Mouse (Mus musculus): ENCODE data around the gene Fignl1. TPM values are rescaled to one million over a fixed set of nuclear protein-coding genes. Genes with fewer than 3 reads are reported as not detected.
A peak's percentile ranks its signal among the peaks of the same experiment; 100 is the strongest.

Fignl1 gene
- polyA plus RNA-seq, 1 experiment from 2014 or later = 76.7 TPM

GRCm38 (mm10) chr11:11845044-11845443 is 36.3 kb upstream of the Fignl1 start:
- H3K4me3 ChIP-seq = no peak overlapping the region
- H3K27ac ChIP-seq (ENCODE audit: poor library complexity, severe bottlenecking) = peak overlapping the region; percentile 48
- no peaks in the 10 kb centered on the region for H3K9me3 ChIP-seq (replicated peaks)
- ATAC-seq (ENCODE audit: insufficient number of reproducible peaks, low FRiP score) = no peak
- no peaks in the 10 kb centered on the region for H3K36me3 ChIP-seq
- H3K27me3 ChIP-seq (replicated peaks) = no peaks in the 10 kb centered on the region
- H3K9ac ChIP-seq = peak overlapping the region; percentile 2; the same call in 1 of the 2 replicates
- H3K4me1 ChIP-seq (replicated peaks) = peaks cover 55% of the 10 kb centered on the region
- WGBS = 75% methylated on average over 8 of the region's 8 CpGs
- no peak overlapping the region for H3K4me2 ChIP-seq

GRCm38 (mm10) chr11:11844367-11844971 is 35.7 kb upstream of the Fignl1 start:
- 45% methylated on average over 13 of the region's 13 CpGs for WGBS
- Histone ChIP-seq H3K4me2 (no peak overlapping the region), H3K9ac (peak overlapping the region; percentile 2; the same call in 1 of the 2 replicates), H3K27ac (ENCODE audit: poor library complexity, severe bottlenecking) (peak overlapping the region; percentile 48), H3K4me3 (no peak overlapping the region), H3K9me3 (replicated peaks) (no peaks in the 10 kb centered on the region), H3K36me3 (no peaks in the 10 kb centered on the region), H3K27me3 (replicated peaks) (no peaks in the 10 kb centered on the region), H3K4me1 (replicated peaks) (peaks cover 57% of the 10 kb centered on the region)
- ATAC-seq (ENCODE audit: insufficient number of reproducible peaks, low FRiP score) = peak; percentile 63

GRCm38 (mm10) chr11:11841590-11841989 is 32.8 kb upstream of the Fignl1 start:
- Histone ChIP-seq H3K36me3 (no peaks in the 10 kb centered on the region), H3K27ac (ENCODE audit: poor library complexity, severe bottlenecking) (peak overlapping the region; percentile 57), H3K9ac (no peak overlapping the region), H3K4me1 (replicated peaks) (peaks cover 69% of the 10 kb centered on the region), H3K4me2 (no peak overlapping the region), H3K9me3 (replicated peaks) (no peaks in the 10 kb centered on the region), H3K27me3 (replicated peaks) (no peaks in the 10 kb centered on the region), H3K4me3 (no peak overlapping the region)
- 9% methylated on average over 4 of the region's 4 CpGs for WGBS
- ATAC-seq (ENCODE audit: insufficient number of reproducible peaks, low FRiP score) = no peak

- H3K36me3 ChIP-seq = no peaks in the 10 kb centered on the region
- no peak for ATAC-seq (ENCODE audit: insufficient number of reproducible peaks, low FRiP score)
- 31% methylated on average over 2 of the region's 2 CpGs for WGBS
- no peak overlapping the region for H3K9ac ChIP-seq
- H3K4me2 ChIP-seq = no peak overlapping the region
- H3K27ac ChIP-seq (ENCODE audit: poor library complexity, severe bottlenecking) = peak overlapping the region; percentile 57
- H3K4me1 ChIP-seq (replicated peaks) = peaks cover 76% of the 10 kb centered on the region
- H3K4me3 ChIP-seq = no peak overlapping the region
- no peaks in the 10 kb centered on the region for H3K27me3 ChIP-seq (replicated peaks)
- no peaks in the 10 kb centered on the region for H3K9me3 ChIP-seq (replicated peaks)
These were observed 32.0 kb upstream of the Fignl1 start for GRCm38 (mm10) chr11:11840746-11841145.

GRCm38 (mm10) chr11:11839874-11840273 is 31.1 kb upstream of the Fignl1 start:
- Histone ChIP-seq H3K4me2 (no peak overlapping the region), H3K9ac (no peak overlapping the region), H3K36me3 (no peaks in the 10 kb centered on the region), H3K27me3 (replicated peaks) (no peaks in the 10 kb centered on the region), H3K4me3 (no peak overlapping the region), H3K27ac (ENCODE audit: poor library complexity, severe bottlenecking) (peak overlapping the region; percentile 70), H3K9me3 (replicated peaks) (no peaks in the 10 kb centered on the region), H3K4me1 (replicated peaks) (peaks cover 77% of the 10 kb centered on the region)
- WGBS = 50% methylated on average over 7 of the region's 7 CpGs
- ATAC-seq (ENCODE audit: insufficient number of reproducible peaks, low FRiP score) = no peak

- H3K4me3 ChIP-seq = no peak overlapping the region
- H3K4me1 ChIP-seq (replicated peaks) = peaks cover 78% of the 10 kb centered on the region
- no peak for ATAC-seq (ENCODE audit: insufficient number of reproducible peaks, low FRiP score)
- H3K9me3 ChIP-seq (replicated peaks) = no peaks in the 10 kb centered on the region
- no peaks in the 10 kb centered on the region for H3K27me3 ChIP-seq (replicated peaks)
- no peaks in the 10 kb centered on the region for H3K36me3 ChIP-seq
- peak overlapping the region; percentile 53 for H3K4me2 ChIP-seq
- H3K9ac ChIP-seq = no peak overlapping the region; the same call in 1 of the 2 replicates
- H3K27ac ChIP-seq (ENCODE audit: poor library complexity, severe bottlenecking) = peak overlapping the region; percentile 92
- WGBS = 62% methylated on average over 5 of the region's 5 CpGs
These were observed 28.6 kb upstream of the Fignl1 start for GRCm38 (mm10) chr11:11837384-11837783.

GRCm38 (mm10) chr11:11836713-11837370 is 28.1 kb upstream of the Fignl1 start:
- Histone ChIP-seq H3K4me3 (peak overlapping the region; percentile 17; the same call in 1 of the 2 replicates), H3K27ac (ENCODE audit: poor library complexity, severe bottlenecking) (peak overlapping the region; percentile 92), H3K4me1 (replicated peaks) (peaks cover 79% of the 10 kb centered on the region), H3K4me2 (peak overlapping the region; percentile 53), H3K9me3 (replicated peaks) (no peaks in the 10 kb centered on the region), H3K27me3 (replicated peaks) (no peaks in the 10 kb centered on the region), H3K36me3 (no peaks in the 10 kb centered on the region), H3K9ac (peak overlapping the region; percentile 63)
- 4% methylated on average over 18 of the region's 18 CpGs for WGBS
- peak; percentile 85 for ATAC-seq (ENCODE audit: insufficient number of reproducible peaks, low FRiP score)

GRCm38 (mm10) chr11:11836262-11836661 is 27.5 kb upstream of the Fignl1 start:
- 9% methylated on average over 8 of the region's 8 CpGs for WGBS
- peaks cover 78% of the 10 kb centered on the region for H3K4me1 ChIP-seq (replicated peaks)
- no peaks in the 10 kb centered on the region for H3K36me3 ChIP-seq
- peak overlapping the region; percentile 63 for H3K9ac ChIP-seq
- no peak for ATAC-seq (ENCODE audit: insufficient number of reproducible peaks, low FRiP score)
- H3K27ac ChIP-seq (ENCODE audit: poor library complexity, severe bottlenecking) = peak overlapping the region; percentile 92
- peak overlapping the region; percentile 53 for H3K4me2 ChIP-seq
- H3K27me3 ChIP-seq (replicated peaks) = no peaks in the 10 kb centered on the region
- H3K9me3 ChIP-seq (replicated peaks) = no peaks in the 10 kb centered on the region
- H3K4me3 ChIP-seq = no peak overlapping the region

GRCm38 (mm10) chr11:11835791-11836190 is 27.0 kb upstream of the Fignl1 start:
- ATAC-seq (ENCODE audit: insufficient number of reproducible peaks, low FRiP score) = no peak

GRCm38 (mm10) chr11:11835361-11835760 is 26.6 kb upstream of the Fignl1 start:
- Histone ChIP-seq H3K27me3 (replicated peaks) (no peaks in the 10 kb centered on the region), H3K4me3 (no peak overlapping the region), H3K9ac (no peak overlapping the region), H3K4me2 (no peak overlapping the region), H3K9me3 (replicated peaks) (no peaks in the 10 kb centered on the region), H3K36me3 (no peaks in the 10 kb centered on the region), H3K4me1 (replicated peaks) (peaks cover 76% of the 10 kb centered on the region), H3K27ac (ENCODE audit: poor library complexity, severe bottlenecking) (peak overlapping the region; percentile 85)
- no peak for ATAC-seq (ENCODE audit: insufficient number of reproducible peaks, low FRiP score)
- 9% methylated on average over 6 of the region's 6 CpGs for WGBS

More at GRCm38 (mm10) chr11:11835791-11836190, 27.0 kb upstream of the Fignl1 start:
- Histone ChIP-seq H3K4me2 (no peak overlapping the region), H3K27me3 (replicated peaks) (no peaks in the 10 kb centered on the region), H3K27ac (ENCODE audit: poor library complexity, severe bottlenecking) (peak overlapping the region; percentile 92), H3K4me3 (no peak overlapping the region), H3K4me1 (replicated peaks) (peaks cover 78% of the 10 kb centered on the region), H3K9me3 (replicated peaks) (no peaks in the 10 kb centered on the region), H3K36me3 (no peaks in the 10 kb centered on the region), H3K9ac (no peak overlapping the region)
- WGBS = 62% methylated on average over 4 of the region's 4 CpGs

- WGBS = 43% methylated on average over 8 of the region's 8 CpGs
These were observed 24.3 kb upstream of the Fignl1 start for GRCm38 (mm10) chr11:11833100-11833499.

More at GRCm38 (mm10) chr11:11833100-11833499, 24.3 kb upstream of the Fignl1 start:
- H3K4me2 ChIP-seq = no peak overlapping the region
- no peaks in the 10 kb centered on the region for H3K36me3 ChIP-seq
- peak overlapping the region; percentile 97 for H3K27ac ChIP-seq (ENCODE audit: poor library complexity, severe bottlenecking)
- no peak for ATAC-seq (ENCODE audit: insufficient number of reproducible peaks, low FRiP score)
- peak overlapping the region; percentile 67; the same call in 1 of the 2 replicates for H3K9ac ChIP-seq
- no peaks in the 10 kb centered on the region for H3K27me3 ChIP-seq (replicated peaks)
- peaks cover 79% of the 10 kb centered on the region for H3K4me1 ChIP-seq (replicated peaks)
- H3K9me3 ChIP-seq (replicated peaks) = no peaks in the 10 kb centered on the region
- no peak overlapping the region for H3K4me3 ChIP-seq
